Mouse (Mus musculus): ENCODE results near the gene Tbx1.
A peak's percentile ranks its signal among the peaks of the same experiment; 100 is the strongest.

Gene Tbx1

DNA sequence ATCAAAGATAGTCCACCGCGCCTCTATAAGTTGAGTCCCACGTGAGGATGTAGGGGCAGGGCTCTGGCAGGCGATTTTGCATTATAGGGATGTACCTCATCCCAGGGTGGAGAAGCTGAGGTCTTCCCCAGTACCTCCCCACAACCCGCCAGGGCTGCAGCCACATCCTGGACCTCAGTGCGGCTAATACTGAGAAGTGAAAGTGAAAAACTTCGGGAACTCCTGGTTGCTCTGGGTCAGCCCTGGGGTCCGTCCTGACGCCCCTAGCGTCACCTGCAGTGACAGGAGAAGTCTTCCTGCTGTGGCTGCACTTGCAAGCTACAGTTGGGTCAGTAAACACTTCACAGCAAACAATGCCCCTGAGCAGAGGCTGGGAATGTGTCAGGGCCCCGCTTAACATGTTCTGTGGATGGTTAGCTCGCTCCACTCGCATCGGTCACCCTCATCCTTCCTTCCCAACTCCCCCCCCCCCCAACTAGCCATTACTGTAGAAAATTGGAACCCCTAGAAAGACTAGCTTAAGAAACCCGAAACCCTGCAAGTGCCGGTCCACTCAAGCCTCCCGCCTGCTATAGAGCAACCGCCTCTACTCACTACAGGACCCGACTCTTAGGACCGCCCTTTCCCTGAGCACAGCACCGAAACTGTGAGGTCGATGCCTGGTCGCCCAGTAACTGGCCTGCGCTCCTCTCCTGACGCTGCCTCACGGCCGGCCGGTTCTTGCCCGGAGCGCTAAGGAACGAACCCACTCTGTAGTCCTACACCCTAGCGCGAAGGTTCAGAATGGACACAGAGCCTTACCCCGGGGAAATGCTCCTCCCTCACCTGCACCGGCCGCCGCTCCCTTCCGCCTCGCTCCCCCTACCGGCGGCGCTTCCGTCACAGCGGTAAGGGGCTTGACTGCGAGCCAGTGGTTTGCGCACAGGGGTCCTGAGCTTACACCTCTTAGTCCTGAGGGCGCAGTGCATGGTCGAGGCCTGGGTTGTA, at the start of gene Tbx1:
Gene Tbx1 (minus strand): TSS at position 868 of the 987 bp plus-strand sequence.
- peak; percentile 79 for DNase-seq (ENCODE audit: low read depth, low spot score)

DNA sequence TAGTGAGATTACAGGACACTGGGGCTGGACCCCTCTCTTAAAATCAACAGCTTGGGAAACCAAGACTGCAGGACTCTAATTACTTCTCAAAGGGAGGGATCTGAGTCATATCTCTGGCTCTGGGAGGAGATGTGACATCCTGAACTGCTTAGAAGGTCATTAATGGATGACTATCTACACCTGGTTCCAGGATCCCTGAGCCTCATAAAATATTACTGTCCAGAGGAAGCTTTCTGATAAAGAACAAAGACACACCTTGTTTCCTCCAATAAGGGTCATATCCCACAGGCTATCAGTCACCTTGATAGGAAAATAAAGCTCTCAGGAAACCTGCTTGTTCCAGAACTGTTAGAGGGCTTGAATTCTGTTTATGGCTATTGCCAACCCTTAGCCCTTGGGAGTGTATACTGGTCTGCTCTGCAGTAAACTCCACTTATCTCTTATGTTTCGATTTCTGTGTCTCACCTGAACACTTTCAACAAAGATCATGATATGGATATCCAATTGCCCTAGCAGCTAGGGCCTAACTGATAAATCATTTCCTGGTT, 49.0 kb upstream of the Tbx1 start:
- DNase-seq (ENCODE audit: low read depth, low spot score): no peak

DNA sequence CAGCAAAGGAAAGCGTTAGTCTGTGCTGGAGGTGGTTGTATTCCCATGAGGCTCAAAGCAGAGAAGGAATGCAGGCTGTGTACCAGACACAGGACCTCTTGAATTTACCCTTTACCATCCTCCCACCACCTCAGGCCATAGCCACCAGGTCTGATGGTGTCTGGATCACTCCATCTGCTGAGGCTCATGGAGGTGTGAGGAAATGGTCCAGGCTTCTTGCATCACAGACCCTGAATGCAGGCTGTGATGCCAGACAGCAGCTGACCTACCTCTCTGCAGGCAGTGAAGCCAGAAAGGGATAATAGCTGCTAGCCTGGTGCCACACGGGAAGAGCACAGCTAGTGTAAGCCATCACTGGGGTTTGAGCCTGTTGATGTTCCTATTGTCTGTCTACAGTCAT, 47.9 kb upstream of the Tbx1 start:
- no peak for DNase-seq (ENCODE audit: low read depth, low spot score)

DNA sequence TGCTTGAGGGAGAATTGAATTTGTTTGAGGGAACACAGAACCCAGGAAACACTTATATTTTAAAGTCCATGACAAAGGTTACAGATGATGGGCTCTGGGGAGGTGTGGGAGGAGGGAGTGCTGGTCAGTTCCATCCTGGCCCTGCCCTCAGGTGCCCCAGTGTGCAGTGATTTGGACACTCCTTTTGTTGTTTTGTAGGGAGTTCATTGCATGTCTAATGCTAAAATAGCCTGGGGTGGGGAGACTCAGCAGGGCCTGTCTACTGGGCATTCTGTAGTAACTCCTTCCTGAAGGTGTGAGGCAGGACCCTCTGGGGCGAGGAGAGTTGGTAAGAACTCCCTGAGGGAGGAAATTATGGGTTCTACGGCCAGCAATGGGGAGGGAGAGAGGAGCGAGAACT, 46.3 kb upstream of the Tbx1 start:
- no peak for DNase-seq (ENCODE audit: low read depth, low spot score)

DNA sequence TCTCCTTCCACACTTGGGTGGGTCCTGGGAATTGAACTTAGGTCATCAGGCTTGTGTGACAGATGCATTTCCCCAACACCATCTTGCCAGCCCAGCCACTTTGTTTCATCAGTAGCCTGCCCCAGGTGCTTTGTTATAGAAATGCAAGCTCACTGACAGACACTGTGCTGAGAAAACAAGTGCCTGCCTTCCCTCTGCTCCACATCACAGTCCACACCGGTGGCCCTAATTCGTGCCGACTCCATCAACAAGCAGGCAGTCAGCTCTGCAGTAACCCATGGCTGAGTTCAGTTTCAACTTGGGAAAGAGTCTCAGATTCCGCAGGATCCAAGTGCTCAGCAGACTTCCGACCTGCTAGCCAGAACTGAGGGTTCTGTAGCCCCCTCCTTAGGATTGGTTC, 45.9 kb upstream of the Tbx1 start:
- no peak for DNase-seq (ENCODE audit: low read depth, low spot score)

DNA sequence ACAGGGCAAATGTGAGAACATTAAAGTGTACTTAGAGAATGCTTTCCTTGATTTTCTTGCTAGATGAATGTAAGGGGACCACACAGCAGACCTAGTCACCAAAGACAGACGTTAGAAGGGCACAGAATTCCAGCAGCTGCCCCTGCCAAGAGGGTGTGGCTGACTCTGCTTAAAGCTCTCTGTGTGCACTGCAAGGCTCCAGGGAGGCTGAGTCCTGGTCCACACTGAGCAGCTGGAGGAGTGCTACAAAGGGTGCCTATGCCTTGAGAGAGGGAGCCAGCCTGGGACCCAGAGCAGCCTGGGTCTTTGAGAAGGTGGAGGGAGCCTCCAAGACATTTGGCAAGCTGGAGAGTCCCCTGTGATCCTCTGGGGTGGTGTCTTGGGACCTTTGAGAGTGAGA, 42.9 kb upstream of the Tbx1 start:
- no peak for DNase-seq (ENCODE audit: low read depth, low spot score)

DNA sequence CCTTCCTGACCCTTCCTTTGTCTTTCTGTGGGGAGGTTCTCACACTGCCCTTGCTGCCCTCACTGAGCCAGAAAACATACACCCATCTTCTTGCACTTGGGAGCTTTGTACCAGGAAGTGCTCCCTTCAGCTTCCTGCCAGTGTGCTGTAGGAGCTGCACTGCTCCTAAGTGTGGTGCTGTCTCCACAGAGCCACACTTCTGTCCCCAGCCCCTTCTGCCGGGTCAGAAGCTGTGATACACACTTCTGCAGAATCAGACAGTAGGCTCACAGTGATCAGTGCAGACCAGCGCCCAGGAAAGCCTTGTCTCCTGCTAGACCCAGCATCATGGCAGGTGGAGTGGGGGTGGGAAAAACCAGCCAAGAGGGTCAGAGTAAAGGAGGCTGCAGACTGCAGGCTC, 42.3 kb upstream of the Tbx1 start:
- no peak for DNase-seq (ENCODE audit: low read depth, low spot score)

DNA sequence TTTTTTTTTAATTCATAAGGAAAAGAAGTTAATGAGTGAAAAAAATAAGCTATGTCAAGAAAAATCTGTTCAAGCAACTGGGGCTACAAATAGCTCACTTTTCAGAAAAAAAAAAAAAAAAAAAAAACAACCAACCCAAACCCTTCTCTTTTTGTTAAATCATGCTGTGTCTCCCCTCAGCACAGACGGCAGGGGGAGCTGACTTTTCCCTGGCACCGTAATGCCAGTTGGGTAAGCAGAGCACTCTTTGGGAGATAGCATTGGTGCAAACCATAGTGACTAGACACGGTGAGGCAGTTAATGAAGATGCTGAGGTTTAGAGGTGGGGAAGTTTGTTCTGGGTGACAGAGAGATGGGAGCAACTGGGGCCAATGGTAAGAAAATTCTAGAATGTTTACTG, 41.6 kb upstream of the Tbx1 start:
- DNase-seq (ENCODE audit: low read depth, low spot score): no peak

DNA sequence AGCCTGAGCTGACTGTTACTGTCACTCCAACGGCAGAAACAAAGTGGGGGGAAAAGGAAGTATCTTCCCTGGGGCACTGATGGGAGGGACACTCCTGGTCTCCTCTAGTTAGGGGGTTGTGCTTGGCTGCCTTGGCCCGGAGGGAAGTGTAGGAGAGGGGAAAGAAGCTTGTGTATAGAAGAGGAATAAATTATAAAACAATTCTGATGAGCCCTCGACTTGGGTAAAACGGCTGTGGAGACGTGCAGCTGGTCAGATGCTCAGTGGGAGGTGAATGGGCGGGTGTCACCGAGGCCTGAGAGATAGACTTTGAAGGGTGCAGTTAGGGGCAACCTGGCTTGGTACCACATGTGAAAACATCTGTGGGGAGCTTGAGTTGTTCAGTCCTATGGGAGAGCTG, 40.7 kb upstream of the Tbx1 start:
- DNase-seq (ENCODE audit: low read depth, low spot score): no peak

DNA sequence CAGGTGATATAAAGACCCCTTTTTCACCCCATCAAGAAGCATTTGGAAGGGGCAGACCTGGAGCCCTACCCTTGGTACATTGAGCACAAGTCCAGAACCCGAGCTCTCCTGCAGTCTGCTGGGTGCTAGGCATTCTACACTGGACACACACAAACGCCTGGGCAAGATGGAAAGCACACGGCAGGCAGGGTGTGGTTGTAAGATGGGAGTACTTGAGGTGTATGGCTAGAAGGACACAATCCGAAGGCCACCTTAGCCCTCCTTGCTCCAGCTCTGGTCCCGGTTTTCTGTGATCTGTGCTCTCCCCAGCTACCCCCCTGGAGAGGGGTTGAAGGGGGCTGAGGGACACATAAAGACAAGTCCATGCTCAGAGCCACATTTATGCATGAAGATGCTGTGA, 39.8 kb upstream of the Tbx1 start:
- no peak for DNase-seq (ENCODE audit: low read depth, low spot score)

DNA sequence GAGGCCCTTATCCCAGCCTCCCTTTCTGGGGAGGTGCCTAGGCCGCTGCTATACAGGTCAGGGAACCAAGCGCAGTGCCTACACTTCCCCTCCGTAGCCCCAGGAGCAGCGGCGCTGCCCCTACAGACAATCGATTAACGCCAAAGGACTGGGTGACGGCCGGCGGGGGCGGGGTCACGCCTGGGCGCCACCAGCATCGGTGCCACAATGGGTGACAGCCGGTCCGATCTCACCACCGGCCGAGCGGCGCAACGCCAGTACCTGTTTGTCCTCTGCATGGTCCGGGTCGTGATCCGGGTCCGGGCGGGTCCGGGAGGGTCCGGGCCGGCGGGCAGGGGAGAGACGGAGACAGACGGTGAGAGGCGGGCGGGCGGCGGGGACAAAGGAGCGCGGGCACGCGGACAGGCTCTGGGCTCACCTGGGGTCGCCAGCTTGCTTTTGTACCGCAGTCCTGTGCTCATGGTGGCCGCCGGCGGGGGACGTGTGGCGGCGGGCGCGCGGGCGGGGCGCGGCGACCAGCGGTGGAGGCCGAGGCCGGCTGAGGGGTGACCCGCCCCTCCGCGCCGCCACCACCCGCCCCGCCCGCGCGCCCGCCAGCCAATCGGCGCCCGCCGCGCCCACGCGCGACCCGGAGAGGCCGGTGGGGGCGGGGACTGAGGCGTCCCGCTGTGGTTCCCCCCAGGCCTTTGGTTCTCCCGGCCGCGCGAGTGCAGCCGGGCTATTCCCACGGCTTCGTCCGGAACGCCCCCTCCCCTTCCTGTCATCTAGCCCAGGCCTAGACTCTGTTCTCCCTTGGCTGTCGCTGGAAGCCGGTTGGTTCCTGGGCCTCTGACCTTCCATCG, 39.1 kb upstream of the Tbx1 start, which contains the start of gene Sept5:
Gene Sept5 (minus strand): TSS at position 565 of the 842 bp plus-strand sequence.
- peak; percentile 54 for DNase-seq (ENCODE audit: low read depth, low spot score)

DNA sequence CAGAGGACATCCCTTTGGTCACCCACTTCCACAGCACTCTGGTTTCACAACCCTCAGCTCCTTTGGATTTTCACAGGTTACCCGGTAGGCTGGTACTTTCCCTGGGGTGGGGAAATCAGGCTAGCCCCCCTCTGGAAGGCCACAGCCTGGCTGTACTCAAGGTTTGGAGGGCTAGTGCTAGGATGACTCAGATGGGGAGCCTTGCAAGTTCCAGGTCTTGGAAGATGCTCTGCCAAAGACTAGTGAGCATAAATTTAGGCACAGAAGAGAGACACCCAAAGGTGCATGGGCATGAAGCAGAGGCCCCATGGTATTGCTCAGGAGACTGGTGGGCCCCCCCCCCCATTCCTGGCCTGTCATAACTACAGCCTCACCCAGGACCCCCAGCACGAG, 38.5 kb upstream of the Tbx1 start:
- no peak for DNase-seq (ENCODE audit: low read depth, low spot score)

DNA sequence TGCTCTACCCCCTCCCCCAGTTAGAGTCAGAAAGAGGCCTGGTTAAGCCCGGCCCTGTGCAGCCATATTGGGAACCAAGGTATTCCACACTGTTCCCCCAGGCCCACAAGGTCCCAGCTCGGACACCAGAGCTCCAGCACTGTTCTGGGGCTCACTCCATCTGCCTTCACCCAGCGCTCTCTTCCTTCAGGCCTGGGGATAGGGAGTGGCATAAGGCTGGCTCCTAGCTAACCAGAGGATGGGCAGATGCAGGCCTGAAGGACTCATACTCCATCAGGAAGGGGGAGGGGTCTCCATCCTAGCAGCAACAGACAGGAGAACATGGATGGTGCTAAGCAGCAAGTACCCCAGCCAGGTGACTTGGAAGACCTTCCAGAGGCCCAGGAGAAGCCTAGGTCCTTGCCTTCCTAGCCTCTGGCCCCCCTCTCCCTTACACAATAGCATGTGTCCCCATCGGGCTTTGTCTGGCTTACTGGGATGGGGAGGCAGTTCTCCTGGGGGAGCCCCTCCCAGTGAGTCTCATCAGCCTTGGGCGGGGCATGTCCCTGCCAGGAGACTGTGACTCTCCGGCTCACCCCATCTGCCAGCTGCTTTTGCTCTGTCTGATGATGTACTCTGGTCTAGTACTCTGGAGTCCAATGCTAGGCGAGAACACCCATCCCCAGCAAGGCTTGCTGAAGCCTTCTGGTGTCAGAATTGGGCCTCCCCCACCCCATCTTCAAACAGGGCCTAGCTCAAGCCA, 37.9 kb upstream of the Tbx1 start:
- no peak for DNase-seq (ENCODE audit: low read depth, low spot score)

DNA sequence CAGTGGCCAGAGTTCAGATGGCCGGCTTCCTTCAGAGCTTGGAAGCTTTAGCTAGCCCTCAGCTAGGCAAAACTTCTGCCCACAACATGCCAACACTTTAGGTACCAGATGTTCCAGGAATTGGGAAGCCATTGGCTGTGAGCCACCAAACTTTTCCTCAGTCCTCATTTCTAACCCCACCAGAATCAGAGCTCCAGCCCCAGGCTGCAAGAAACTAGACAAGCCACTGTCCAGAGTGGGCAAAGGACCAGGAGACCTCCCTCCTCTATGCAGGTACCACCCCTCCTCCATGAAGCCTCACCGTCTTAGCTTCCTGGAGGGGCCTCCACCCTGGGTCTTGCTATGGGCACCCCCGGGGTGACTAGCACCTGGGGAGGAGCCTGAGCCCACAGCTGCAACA, 36.7 kb upstream of the Tbx1 start:
- DNase-seq (ENCODE audit: low read depth, low spot score): no peak

DNA sequence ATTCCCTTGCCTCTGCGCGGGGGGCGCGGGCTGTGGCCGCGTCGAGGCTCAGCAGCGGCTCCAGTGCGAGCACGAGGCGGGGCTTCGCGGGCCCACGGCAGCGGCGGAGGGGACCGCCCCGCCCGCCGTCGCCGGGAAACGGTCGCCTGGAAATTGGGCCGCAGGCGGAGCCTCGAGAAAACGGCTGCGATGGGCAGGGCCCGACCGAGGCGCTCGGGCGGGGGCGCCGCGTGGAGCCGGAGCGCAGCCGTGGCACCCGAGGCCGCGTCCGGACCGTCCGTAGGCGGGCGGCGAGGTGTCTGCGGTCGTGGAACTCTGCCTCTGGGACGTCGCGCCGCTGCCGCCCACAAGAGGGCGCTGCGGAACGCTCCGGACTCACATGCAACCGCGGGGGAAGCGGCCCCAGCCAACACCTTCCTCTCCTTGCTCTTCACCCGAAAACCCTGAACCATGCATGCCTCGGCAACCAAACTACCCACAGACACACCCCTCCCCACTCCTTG, 36.0 kb upstream of the Tbx1 start, which contains the start of gene Gm49601:
Gene Gm49601 (minus strand): TSS at position 52 of the 503 bp plus-strand sequence.
- peak; percentile 85 for DNase-seq (ENCODE audit: low read depth, low spot score)

DNA sequence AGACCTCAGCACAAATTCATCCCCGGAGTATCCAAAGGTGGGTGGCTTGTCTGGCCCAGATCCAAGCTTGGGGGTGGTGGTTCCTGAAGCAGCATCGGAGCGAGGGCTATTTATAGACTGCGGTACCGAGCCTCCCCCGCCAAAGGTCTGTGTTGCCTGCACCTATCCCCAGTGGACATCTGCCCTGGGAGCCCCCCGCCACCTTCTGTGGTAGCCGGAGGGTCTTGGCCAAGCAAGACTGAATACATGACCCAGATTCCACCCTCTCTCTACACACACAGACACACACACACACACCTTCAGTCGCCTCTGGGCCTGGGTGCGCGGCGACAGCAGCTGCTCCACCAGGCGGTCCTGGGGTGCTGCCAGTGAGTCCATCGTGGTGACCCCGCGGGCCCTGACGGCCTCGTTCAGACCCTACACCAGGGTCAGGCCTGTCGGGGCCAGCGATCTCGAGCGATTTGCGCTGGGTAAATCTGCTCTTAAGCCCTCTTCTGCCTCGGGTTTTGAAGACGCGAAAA, 35.4 kb upstream of the Tbx1 start:
- no peak for DNase-seq (ENCODE audit: low read depth, low spot score)

DNA sequence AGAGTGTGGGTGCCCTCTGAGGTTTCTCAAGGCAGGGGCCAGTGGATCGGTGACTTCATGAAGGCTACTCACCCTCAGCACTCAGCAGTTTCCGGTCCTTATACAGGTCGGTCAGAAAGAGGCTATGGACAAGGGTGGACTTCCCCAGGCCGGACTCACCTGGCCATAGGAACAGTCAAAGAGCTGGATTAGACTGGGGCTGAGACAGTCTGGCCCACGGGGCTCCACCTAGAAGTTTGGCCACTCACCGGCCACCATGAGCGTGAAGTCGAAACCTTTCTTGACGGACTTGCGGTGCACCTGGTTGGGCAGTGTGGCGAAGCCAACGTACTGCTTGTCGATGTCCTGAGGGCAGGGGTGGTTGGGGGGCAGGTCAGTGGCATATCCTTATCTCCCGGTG, 34.6 kb upstream of the Tbx1 start:
- DNase-seq (ENCODE audit: low read depth, low spot score): no peak

DNA sequence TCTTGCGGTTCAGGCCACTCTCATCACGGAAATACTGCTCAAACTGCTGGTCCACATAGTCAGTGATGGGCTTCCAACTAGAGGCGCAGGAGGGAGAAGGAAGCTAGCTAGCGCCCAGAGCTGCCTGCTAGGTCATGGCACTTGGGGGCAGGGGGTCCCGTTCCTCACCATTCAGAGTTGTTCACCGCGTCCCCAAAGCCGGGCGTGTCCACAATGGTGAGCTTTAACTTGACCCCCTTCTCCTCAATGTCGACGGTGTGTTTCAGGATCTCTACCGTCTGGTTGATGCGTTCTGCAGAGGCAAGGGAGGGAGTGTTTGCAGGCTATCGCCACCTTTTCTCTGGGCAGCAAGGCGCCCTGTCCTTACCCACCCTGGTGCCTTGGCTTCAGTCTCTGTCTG, 34.2 kb upstream of the Tbx1 start:
- DNase-seq (ENCODE audit: low read depth, low spot score): no peak

DNA sequence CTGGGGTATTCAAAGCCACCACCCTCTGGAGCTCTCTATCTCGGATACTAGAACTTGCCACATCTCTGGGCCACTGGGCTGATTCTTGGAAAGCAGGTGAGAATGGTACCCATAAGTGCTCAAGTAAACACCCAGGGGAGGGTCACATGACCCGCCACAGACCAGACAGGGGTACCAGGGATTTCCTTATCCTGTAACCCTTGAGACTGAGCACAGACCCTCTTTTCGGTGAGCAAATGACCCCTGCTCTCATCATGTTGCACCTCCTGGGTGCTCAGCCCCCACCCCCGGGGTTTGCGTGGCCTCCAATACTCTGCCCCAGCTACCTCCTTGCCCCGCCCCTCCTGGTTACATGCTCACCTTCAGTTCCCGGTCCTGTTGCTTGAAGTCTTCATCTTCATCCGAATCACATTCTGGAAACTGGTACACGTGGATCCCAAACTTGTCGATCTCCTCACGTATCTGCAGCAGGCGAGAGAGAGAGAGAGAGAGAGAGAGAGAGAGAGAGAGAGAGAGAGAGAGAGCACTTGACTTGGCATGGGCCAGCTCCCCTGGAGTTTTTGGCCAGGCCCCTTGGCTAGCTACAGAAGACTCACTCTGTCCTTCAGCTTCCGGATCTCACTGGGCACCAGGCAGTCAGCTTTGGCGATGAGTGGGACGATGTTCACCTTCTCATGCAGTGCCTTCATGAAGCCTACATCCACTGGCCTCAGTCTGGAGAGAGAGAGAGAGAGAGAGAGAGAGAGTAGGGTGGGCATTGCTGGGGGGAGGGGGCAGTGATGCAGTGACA, 33.5 kb upstream of the Tbx1 start:
- no peak for DNase-seq (ENCODE audit: low read depth, low spot score)
